In genomic region chr2:5730364-5730792, GRCm38 (mm10) we compare ENCODE assay signal across 9 mouse cellular contexts. TPM values are rescaled to one million over a fixed set of nuclear protein-coding genes. Genes with fewer than 3 reads are reported as not detected.
DNase-seq lines count a peak whose midpoint lies in the region; ATAC-seq lines count a peak whose summit lies in the region.
"Had no signal": no experiment of that assay in that cellular context is flagged by ENCODE, and none has a peak within 500 bp of the region (broad histone marks: within the 10 kb centered on the region; RNA-seq: fewer than 3 reads in every experiment).

No protein-coding gene starts in this region.

- H3K36me3 ChIP-seq in forebrain, embryonic 11.5 days (ENCODE audit: control insufficient read depth, insufficient read depth, low read length) = no peaks in the 10 kb centered on the region
- no peaks in the 10 kb centered on the region for H3K36me3 ChIP-seq in forebrain, embryonic 10.5 days (replicated peaks)
- no peaks in the 10 kb centered on the region for H3K36me3 ChIP-seq in embryonic facial prominence, embryonic 13.5 days
- no peaks in the 10 kb centered on the region for H3K36me3 ChIP-seq in stomach, embryonic 16.5 days (ENCODE audit: control insufficient read depth, insufficient read depth, low read length)
- H3K36me3 ChIP-seq: limb, embryonic 12.5 days had no signal

- no peaks in the 10 kb centered on the region for H3K9me3 ChIP-seq in forebrain, embryonic 11.5 days (ENCODE audit: control insufficient read depth, low read length)
- H3K9me3 ChIP-seq in forebrain, embryonic 10.5 days = no peaks in the 10 kb centered on the region
- no peaks in the 10 kb centered on the region for H3K9me3 ChIP-seq in embryonic facial prominence, embryonic 13.5 days
- H3K9me3 ChIP-seq in stomach, embryonic 16.5 days (replicated peaks; ENCODE audit: control insufficient read depth, low read length) = no peaks in the 10 kb centered on the region
- H3K9me3 ChIP-seq: limb, embryonic 12.5 days had no signal

- no peak overlapping the region for H3K4me3 ChIP-seq in forebrain, embryonic 11.5 days (ENCODE audit: low read depth, low read length)
- no peak overlapping the region for H3K4me3 ChIP-seq in forebrain, embryonic 10.5 days
- H3K4me3 ChIP-seq in embryonic facial prominence, embryonic 13.5 days = no peak overlapping the region
- no peak overlapping the region for H3K4me3 ChIP-seq in stomach, embryonic 16.5 days (replicated peaks; ENCODE audit: low read length)
- H3K4me3 ChIP-seq: limb, embryonic 12.5 days had no signal

- peaks cover 6% of the 10 kb centered on the region; the same call in 1 of the 2 replicates for H3K4me1 ChIP-seq in forebrain, embryonic 11.5 days (replicated peaks; ENCODE audit: control insufficient read depth, insufficient read depth, low read length)
- H3K4me1 ChIP-seq in forebrain, embryonic 10.5 days = peaks cover 20% of the 10 kb centered on the region
- peaks cover 18% of the 10 kb centered on the region for H3K4me1 ChIP-seq in embryonic facial prominence, embryonic 13.5 days
- H3K4me1 ChIP-seq in stomach, embryonic 16.5 days (ENCODE audit: control insufficient read depth, insufficient read depth, low read length) = peaks cover 4% of the 10 kb centered on the region; the same call in 1 of the 2 replicates

- no peaks in the 10 kb centered on the region; the same call in 1 of the 2 replicates for H3K27me3 ChIP-seq in forebrain, embryonic 11.5 days (ENCODE audit: control insufficient read depth, insufficient read depth, low read length)
- no peaks in the 10 kb centered on the region for H3K27me3 ChIP-seq in forebrain, embryonic 10.5 days (ENCODE audit: poor library complexity, severe bottlenecking)
- no peaks in the 10 kb centered on the region for H3K27me3 ChIP-seq in embryonic facial prominence, embryonic 13.5 days
- H3K27me3 ChIP-seq in stomach, embryonic 16.5 days (ENCODE audit: control insufficient read depth, insufficient read depth, low read length) = no peaks in the 10 kb centered on the region
- H3K27me3 ChIP-seq: limb, embryonic 12.5 days had no signal

- no peak for ATAC-seq in forebrain, embryonic 11.5 days (replicated peaks; ENCODE audit: low FRiP score)
- ATAC-seq in embryonic facial prominence, embryonic 13.5 days (ENCODE audit: insufficient number of reproducible peaks, insufficient read depth, low FRiP score, low TSS enrichment, low read depth) = no peak
- peak; percentile 37; the same call in 1 of the 2 replicates for ATAC-seq in stomach, embryonic 16.5 days (ENCODE audit: insufficient read depth, low FRiP score)

- DNase-seq in forebrain, embryonic 11.5 days (ENCODE audit: low spot score) = peak; percentile 62
- no peak for DNase-seq in forebrain, embryonic 10.5 days (ENCODE audit: extremely low spot score, low spot score)
- peak; percentile 94 for DNase-seq in 3T3-L1 (ENCODE audit: low read depth, low spot score)
- peak; percentile 43 to 54 for DNase-seq in layer of hippocampus, postnatal 10 days (ENCODE audit: low spot score in 2 of 2)
- no peak for DNase-seq in spleen, postnatal 36 days (ENCODE audit: low spot score in 2 of 2)
- DNase-seq in thymus, postnatal 4 days = no peak

- WGBS in forebrain, embryonic 11.5 days = 63% methylated on average over 15 of the region's 15 CpGs
- WGBS in forebrain, embryonic 10.5 days = 67% methylated on average over 15 of the region's 15 CpGs
- 45% methylated on average over 15 of the region's 15 CpGs for WGBS in embryonic facial prominence, embryonic 13.5 days
- WGBS in stomach, embryonic 16.5 days = 49% methylated on average over 15 of the region's 15 CpGs

- no peak overlapping the region for H3K27ac ChIP-seq in forebrain, embryonic 11.5 days (ENCODE audit: low read depth, low read length)
- no peak overlapping the region for H3K27ac ChIP-seq in forebrain, embryonic 10.5 days
- peak overlapping the region; percentile 55; the same call in 1 of the 2 replicates for H3K27ac ChIP-seq in embryonic facial prominence, embryonic 13.5 days
- H3K27ac ChIP-seq in stomach, embryonic 16.5 days (ENCODE audit: low read length) = 0 out of 2 replicates have a peak overlapping the region, but pooled peaks have one; percentile 26
- H3K27ac ChIP-seq: limb, embryonic 12.5 days had no signal

- H3K4me2 ChIP-seq in forebrain, embryonic 11.5 days (ENCODE audit: low read depth, low read length, severe bottlenecking) = no peak overlapping the region
- H3K4me2 ChIP-seq in embryonic facial prominence, embryonic 13.5 days = peak overlapping the region; percentile 35; the same call in 1 of the 2 replicates
- H3K4me2 ChIP-seq in stomach, embryonic 16.5 days (ENCODE audit: low read depth, low read length) = peak overlapping the region; percentile 9; the same call in 1 of the 2 replicates
- H3K4me2 ChIP-seq: limb, embryonic 12.5 days had no signal

- H3K9ac ChIP-seq in forebrain, embryonic 11.5 days (ENCODE audit: low read length) = no peak overlapping the region
- H3K9ac ChIP-seq in embryonic facial prominence, embryonic 13.5 days = no peak overlapping the region
- H3K9ac ChIP-seq in stomach, embryonic 16.5 days (ENCODE audit: low read length) = no peak overlapping the region
- H3K9ac ChIP-seq: limb, embryonic 12.5 days had no signal

RNA-seq across cellular contexts. Expression of gene Camk1d, which starts 16.1 kb away (rescaled TPM):
- 2.1 and 2.2 TPM in 2 replicates for polyA plus RNA-seq in forebrain, embryonic 11.5 days (2014; fragmentation: Nextera tagmentation; extraction: Ambion mirVana)
- polyA plus RNA-seq in forebrain, embryonic 10.5 days (2016; fragmentation: Nextera tagmentation; extraction: Ambion mirVana) = 0.62 and 0.85 TPM in 2 replicates
- 5.2 and 8.3 TPM in 2 replicates for polyA plus RNA-seq in embryonic facial prominence, embryonic 13.5 days (2015; fragmentation: Nextera tagmentation; extraction: Ambion mirVana)
- 100 to 1,000 TPM; 124 to 128 TPM for total RNA-seq in layer of hippocampus, postnatal 10 days (2021)
- 10.4 and 11.3 TPM in 2 replicates for polyA plus RNA-seq in stomach, embryonic 16.5 days (2015; fragmentation: Nextera tagmentation; extraction: Ambion mirVana)

Comparison
In these comparisons a context has a peak if more than half of its experiments do, and no peak if none do; other contexts are left out.
1. DNase-seq: peak in forebrain, embryonic 11.5 days (single experiment), 3T3-L1 (single experiment) and layer of hippocampus, postnatal 10 days (2 of 2); none in forebrain, embryonic 10.5 days (single experiment), spleen, postnatal 36 days (0 of 2) and thymus, postnatal 4 days (single experiment).
2. H3K27ac ChIP-seq: peak in embryonic facial prominence, embryonic 13.5 days (single experiment) and stomach, embryonic 16.5 days (single experiment); none in forebrain, embryonic 11.5 days (single experiment) and forebrain, embryonic 10.5 days (single experiment).